Mouse (Mus musculus) heart, embryonic 10.5 days (tissue): ENCODE data around the gene Svop. TPM values are rescaled to one million over a fixed set of nuclear protein-coding genes. Genes with fewer than 3 reads are reported as not detected.
A peak's percentile ranks its signal among the peaks of the same experiment; 100 is the strongest.

ENCODE experiments used
- DNase-seq: peaks from one replicate; pipeline ENCODE4 v3.0.0-alpha.2; 2017; ENCODE audit warnings: low spot score
- H3K27ac ChIP-seq: fragments of 300-500 bp; sonication (generic); 2 replicates; pipeline ENCODE4 v1.5.1; 2016; ENCODE audit warnings: mild to moderate bottlenecking
- H3K27me3 ChIP-seq: fragments of 300-500 bp; sonication (generic); 2 replicates; pipeline ENCODE4 v1.6.1; 2016; ENCODE audit warnings: mild to moderate bottlenecking; ENCODE audit not compliant: poor library complexity, insufficient read depth, severe bottlenecking
- H3K36me3 ChIP-seq: fragments of 300-500 bp; sonication (generic); 2 replicates; pipeline ENCODE4 v1.6.1; 2016; ENCODE audit warnings: mild to moderate bottlenecking, moderate library complexity
- H3K4me1 ChIP-seq: fragments of 300-500 bp; sonication (generic); 2 replicates; pipeline ENCODE4 v1.6.1; 2016; ENCODE audit warnings: mild to moderate bottlenecking
- H3K4me3 ChIP-seq: fragments of 300-500 bp; sonication (generic); 2 replicates; pipeline ENCODE4 v1.5.1; 2016; ENCODE audit warnings: mild to moderate bottlenecking, moderate library complexity
- H3K9me3 ChIP-seq: fragments of 300-500 bp; sonication (generic); 2 replicates; pipeline ENCODE4 v1.6.1; 2016; ENCODE audit warnings: mild to moderate bottlenecking, moderate library complexity
- WGBS: fragments of 180-500 bp; shearing (Covaris S2); methylation state at CpG from one replicate; pipeline ENCODE4 v1.1.7; 2016; 5-methylcytosine and 5-hydroxymethylcytosine counted together
- polyA plus RNA-seq: library from polyadenylated mRNA; unstranded; fragments of >200 nt; fragmentation: Nextera tagmentation; extraction: Ambion mirVana; gene quantifications from 2 replicates; pipeline ENCODE4 v1.2.1, GENCODE M21; 2016

Gene Svop
- polyA plus RNA-seq, 1 experiment from 2014 or later: 0.23 TPM

DNA sequence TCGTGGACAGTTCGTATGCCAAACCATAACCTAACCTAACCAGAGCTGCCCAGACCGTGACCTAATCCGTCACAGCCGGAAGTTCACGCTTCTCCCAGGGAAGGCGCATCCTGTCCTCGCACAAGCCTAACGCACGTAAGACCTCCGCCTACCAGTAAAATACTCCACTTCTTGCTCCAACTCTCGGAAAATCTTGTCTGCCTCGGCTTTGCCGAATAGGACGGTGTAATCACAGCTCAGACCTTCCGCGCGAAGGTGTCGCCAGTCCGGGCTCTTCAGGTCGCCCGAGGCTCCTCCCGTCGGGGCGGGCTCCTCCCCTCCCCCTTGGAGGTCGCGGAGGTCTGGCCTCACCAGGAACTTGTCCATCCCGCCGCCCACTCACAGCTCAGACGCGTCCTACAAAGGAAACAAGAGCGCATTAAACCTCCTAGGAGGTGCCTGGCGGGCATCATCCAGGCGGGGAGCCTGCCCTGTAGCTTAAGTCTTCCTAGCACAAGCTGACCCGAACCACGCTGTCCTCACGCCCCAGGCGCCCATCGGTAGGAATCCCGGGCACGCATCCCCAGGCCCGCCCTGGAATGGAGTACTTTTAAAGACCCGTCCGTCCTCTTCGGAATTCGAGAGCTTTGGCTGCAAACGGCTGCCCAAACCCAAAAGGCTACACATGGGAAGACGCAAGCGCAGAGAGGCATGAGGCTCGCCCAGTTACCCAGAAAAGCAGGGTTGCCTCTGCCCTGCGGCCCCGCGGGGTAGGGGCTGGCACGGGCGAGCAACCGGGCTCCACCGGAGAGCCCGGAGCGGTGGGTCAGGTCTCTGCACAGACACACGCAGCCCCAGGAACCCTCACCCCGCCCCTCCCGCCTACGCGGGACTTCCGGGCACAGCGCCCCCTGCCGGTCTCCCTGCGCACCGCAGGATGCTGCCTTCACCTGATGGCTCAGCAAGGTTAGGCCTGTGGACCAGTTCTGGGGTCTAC is 36.3 kb upstream of the Svop start, which contains the start of gene Alkbh2:
Gene Alkbh2 (minus strand): TSS at position 845 of the 976 bp plus-strand sequence.
- WGBS: under 1% methylated on average over 69 of the region's 69 CpGs
- H3K4me1 ChIP-seq: peaks cover 35% of the 10 kb centered on the region

DNA sequence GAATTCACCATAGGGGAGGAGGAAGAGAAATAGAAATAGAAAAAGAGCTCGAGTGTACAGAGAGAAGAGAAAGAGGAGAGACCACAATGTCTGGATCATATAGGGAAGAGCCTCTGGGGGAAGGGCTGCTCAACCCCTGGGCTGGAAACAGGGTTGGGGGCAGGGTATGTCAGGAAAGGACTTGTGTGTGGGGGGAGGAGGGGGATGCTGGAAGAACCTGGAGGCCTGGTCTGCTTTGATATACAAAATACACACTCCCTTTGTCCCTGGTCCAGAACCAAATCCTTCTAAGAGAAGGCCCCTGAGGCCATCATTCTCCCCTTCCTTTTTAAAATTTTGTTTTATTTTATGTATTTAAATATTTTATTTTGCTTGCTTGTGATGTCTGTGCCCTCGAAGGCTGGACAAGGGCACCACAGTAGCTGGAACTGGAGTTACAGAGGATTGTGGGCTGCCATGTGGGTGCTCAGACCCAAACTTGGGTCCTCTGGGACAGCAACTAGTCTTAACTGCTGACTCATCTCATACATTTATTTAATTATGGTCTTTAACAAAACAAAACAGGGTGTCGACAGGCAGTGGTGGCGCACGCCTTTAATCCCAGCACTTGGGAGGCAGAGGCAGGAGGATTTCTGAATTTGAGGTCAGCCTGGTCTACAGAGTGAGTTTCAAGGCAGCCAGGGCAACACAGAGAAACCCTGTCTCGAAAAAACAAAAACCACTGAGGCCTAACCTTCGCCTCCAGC is 35.3 kb upstream of the Svop start:
- peak overlapping the region; percentile 90; the same call in 1 of the 2 replicates for H3K27ac ChIP-seq
- peak overlapping the region; percentile 77 for H3K4me3 ChIP-seq

More for the DNA sequence above, 36.3 kb upstream of the Svop start, which contains the start of gene Alkbh2:
- peak within 1 kb of the TSS; percentile 77 for H3K4me3 ChIP-seq
- peaks cover 31% of the 10 kb centered on the region for H3K36me3 ChIP-seq
- peak within 1 kb of the TSS; percentile 90 for H3K27ac ChIP-seq
- H3K9me3 ChIP-seq: no peaks in the 10 kb centered on the region
- DNase-seq: peak; percentile 94
- H3K27me3 ChIP-seq: no peaks in the 10 kb centered on the region

DNA sequence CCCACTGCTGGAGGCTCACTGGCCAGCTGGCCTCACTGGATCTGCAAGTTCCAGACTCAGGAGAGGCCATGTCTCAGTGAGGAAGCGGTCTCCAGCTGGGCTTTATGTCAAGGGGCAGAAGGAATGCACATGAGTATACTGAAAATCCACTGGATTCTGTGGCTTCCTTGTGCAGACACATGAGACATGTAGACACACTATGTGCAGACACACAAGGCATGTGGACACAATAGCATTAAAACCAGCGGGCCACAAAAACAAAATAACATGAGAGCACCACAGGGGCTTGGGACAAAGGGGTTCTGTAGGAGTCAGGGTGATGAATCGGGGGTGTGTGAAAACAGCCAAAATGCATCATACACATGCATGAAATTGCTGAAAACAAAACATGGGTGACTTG is 34.6 kb upstream of the Svop start:
- Histone ChIP-seq H3K4me3 (no peak overlapping the region), H3K9me3 (no peaks in the 10 kb centered on the region), H3K4me1 (peaks cover 19% of the 10 kb centered on the region), H3K27me3 (no peaks in the 10 kb centered on the region), H3K36me3 (peaks cover 47% of the 10 kb centered on the region), H3K27ac (no peak overlapping the region)
- 96% methylated on average over 3 of the region's 3 CpGs for WGBS
- DNase-seq: no peak

More for the DNA sequence above, 35.3 kb upstream of the Svop start:
- Histone ChIP-seq H3K27me3 (no peaks in the 10 kb centered on the region), H3K36me3 (peaks cover 41% of the 10 kb centered on the region), H3K4me1 (peaks cover 25% of the 10 kb centered on the region), H3K9me3 (no peaks in the 10 kb centered on the region)
- WGBS: 83% methylated on average over 7 of the region's 7 CpGs
- DNase-seq: no peak

DNA sequence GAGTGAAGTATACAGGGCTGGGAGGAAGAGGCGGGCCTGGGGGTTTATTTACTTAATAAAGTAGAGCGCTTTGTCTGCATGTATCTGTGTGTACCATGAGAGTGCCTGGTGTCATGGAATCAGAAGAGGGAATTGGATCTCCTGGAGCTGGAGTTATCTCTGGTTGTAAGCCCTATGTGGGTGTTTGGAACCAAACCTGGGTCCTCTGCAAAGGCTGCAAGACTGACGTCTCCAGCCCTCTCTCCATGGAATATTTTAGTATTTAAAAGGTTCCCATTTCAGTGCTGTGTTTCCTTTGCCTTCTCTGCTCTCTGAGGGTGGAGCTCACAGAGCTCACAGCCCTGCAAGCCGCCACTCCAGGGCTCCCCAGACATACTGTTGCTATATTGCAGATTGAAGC is 28.4 kb upstream of the Svop start:
- H3K36me3 ChIP-seq: peaks cover 95% of the 10 kb centered on the region

DNA sequence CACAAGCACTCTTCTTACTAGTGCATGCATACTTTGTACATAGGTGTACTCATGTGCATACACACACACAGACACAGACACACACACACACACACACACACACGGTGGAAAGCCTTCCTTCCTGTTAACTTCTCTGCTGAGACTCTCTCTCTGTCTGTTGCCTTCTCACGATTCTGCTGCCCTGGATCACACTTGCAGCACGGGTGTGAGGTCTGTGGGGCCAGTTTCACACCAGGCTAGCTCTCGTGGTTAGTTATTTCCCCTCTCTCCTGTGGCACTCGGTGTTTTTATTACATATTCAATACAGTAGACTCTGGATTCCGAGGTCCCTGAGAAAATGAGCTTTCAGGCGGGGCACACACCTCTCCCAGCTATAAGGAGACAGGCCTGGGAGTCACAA is 25.2 kb upstream of the Svop start:
- peaks cover 93% of the 10 kb centered on the region for H3K36me3 ChIP-seq
- H3K4me3 ChIP-seq: no peak overlapping the region
- WGBS: 81% methylated on average over 7 of the region's 7 CpGs
- no peaks in the 10 kb centered on the region for H3K27me3 ChIP-seq
- H3K9me3 ChIP-seq: no peaks in the 10 kb centered on the region
- DNase-seq: no peak
- no peak overlapping the region for H3K27ac ChIP-seq
- H3K4me1 ChIP-seq: no peaks in the 10 kb centered on the region

More for the DNA sequence above, 28.4 kb upstream of the Svop start:
- no peaks in the 10 kb centered on the region for H3K9me3 ChIP-seq
- no peak overlapping the region for H3K4me3 ChIP-seq
- DNase-seq: no peak
- no peaks in the 10 kb centered on the region for H3K4me1 ChIP-seq
- no peaks in the 10 kb centered on the region for H3K27me3 ChIP-seq
- no peak overlapping the region for H3K27ac ChIP-seq
- 82% methylated on average over 4 of the region's 4 CpGs for WGBS

DNA sequence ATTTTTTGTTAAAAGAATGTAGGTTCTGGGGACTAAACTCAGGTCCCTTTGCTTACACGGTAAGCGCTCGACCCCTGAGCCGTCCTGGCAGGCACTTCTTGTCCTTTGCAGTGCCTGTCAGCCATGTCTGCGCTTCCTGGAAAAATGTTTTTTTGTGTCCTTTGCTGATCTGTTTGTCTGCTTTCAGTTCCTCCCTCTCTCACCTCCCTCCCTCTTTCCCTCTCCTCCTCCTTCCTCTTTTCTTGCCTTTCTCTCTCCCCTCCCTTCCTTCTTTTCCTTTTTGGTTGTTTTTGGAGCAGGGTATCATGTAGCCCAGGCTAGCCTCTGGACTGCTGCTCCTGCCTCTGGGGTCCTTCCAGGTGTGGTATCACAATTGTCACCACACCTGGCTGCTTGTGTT is 23.7 kb upstream of the Svop start:
- no peak overlapping the region for H3K27ac ChIP-seq
- H3K36me3 ChIP-seq: peaks cover 93% of the 10 kb centered on the region
- no peak overlapping the region for H3K4me3 ChIP-seq
- no peaks in the 10 kb centered on the region for H3K9me3 ChIP-seq
- H3K27me3 ChIP-seq: no peaks in the 10 kb centered on the region
- WGBS: 86% methylated on average over 5 of the region's 5 CpGs
- H3K4me1 ChIP-seq: no peaks in the 10 kb centered on the region
- DNase-seq: no peak

DNA sequence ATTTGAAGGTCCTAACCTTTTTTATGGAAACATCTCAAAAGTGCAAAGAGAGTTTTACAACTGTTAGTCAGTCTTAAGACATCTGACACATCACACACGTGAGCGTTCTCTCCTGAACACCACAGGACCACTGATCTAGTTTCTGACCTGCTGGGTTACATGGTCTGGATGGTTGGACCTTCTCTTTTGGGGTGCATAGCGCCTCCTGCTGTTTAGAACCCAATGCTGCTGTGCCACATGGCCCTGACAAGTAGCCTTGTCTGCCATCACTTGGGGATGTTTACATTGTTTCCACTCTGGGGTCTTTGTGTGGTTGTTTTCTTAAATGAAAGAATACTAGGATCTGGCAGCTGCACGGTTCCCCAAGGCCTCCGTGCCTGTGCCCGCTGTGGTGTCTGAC is 22.0 kb upstream of the Svop start:
- Histone ChIP-seq H3K4me1 (no peaks in the 10 kb centered on the region), H3K27me3 (no peaks in the 10 kb centered on the region), H3K27ac (no peak overlapping the region), H3K36me3 (peaks cover 94% of the 10 kb centered on the region), H3K9me3 (no peaks in the 10 kb centered on the region), H3K4me3 (no peak overlapping the region)
- no peak for DNase-seq
- 83% methylated on average over 6 of the region's 6 CpGs for WGBS

DNA sequence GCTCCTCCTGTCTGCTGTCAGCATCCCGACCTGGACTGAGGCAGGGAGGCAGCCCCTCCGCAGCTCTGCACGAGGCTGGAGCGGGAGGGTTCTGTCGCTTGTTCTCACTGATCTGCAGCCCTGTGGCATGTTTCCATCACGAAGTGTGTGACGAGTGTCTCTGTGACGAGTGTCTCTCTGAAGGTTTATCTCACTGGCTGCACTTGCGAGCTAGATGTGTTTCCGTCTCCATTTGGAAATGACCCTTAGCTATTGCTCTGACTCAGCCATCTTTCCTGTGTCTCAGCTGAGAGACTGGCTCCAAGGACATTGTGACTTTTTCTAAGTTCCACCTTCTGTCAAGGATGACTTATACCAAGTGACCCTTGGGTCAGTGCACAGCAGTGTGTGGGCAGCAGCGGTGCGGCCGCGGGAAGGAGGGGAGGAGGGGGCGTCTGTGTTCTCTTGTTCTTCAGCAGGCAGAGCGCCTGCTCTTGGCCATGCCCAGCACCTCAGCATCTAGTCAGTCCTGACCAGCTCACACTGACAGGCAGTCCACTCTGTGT is 15.1 kb upstream of the Svop start:
- 74% methylated on average over 16 of the region's 16 CpGs for WGBS
- Histone ChIP-seq H3K9me3 (no peaks in the 10 kb centered on the region), H3K27ac (no peak overlapping the region), H3K4me1 (peaks cover 15% of the 10 kb centered on the region; the same call in 1 of the 2 replicates), H3K27me3 (no peaks in the 10 kb centered on the region), H3K4me3 (no peak overlapping the region), H3K36me3 (peaks cover 85% of the 10 kb centered on the region)
- no peak for DNase-seq

DNA sequence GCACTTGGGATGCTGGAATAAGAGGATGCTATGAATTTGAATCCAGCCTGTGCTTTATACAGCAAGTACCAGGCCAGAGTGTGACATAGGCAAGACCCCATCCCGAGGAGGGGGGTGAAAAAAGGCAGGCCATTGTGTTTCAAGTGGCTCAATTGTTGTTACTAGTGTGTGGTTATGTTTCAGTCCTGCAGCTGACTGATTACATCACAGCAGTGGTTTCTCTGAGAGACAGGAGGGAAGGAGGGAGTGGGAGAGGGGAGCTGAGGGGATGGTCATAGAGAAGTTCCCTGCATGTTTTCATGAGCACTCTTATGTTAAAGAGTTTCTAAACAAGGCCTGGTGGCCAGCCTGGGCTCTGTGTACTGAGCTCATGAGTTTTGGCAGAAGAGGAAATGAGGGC is 11.4 kb upstream of the Svop start:
- H3K9me3 ChIP-seq: no peaks in the 10 kb centered on the region
- peaks cover 29% of the 10 kb centered on the region for H3K4me1 ChIP-seq
- peaks cover 48% of the 10 kb centered on the region for H3K36me3 ChIP-seq
- no peak for DNase-seq
- H3K27me3 ChIP-seq: no peaks in the 10 kb centered on the region
- no peak overlapping the region for H3K4me3 ChIP-seq
- WGBS: 82% methylated on average over 1 of the region's 1 CpGs
- H3K27ac ChIP-seq: no peak overlapping the region

DNA sequence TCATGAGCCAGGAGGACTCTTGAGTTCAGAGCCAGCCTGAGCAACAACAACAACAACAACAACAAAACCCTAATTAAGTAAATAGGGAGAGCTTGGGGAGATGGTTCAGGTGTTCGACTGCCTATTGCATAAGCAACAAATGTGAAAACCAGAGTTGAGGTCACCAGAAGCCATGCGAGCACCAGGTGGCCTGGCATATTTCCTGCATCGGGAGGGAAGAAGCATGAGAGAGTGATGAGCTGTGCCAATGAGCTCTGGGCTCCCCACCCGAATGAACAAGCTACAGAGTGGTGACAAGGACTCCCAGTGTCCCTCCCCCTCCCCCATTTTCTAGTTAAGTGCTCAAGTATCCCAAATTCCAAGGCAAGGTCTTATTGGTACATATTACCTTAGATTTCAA is 10.5 kb upstream of the Svop start:
- no peak overlapping the region for H3K27ac ChIP-seq
- whole genome bisulfite sequencing: 83% methylated on average over 4 of the region's 4 CpGs
- no peaks in the 10 kb centered on the region for H3K9me3 ChIP-seq
- DNase-seq: no peak
- H3K4me3 ChIP-seq: no peak overlapping the region
- H3K27me3 ChIP-seq: no peaks in the 10 kb centered on the region
- peaks cover 29% of the 10 kb centered on the region for H3K4me1 ChIP-seq
- peaks cover 39% of the 10 kb centered on the region for H3K36me3 ChIP-seq

DNA sequence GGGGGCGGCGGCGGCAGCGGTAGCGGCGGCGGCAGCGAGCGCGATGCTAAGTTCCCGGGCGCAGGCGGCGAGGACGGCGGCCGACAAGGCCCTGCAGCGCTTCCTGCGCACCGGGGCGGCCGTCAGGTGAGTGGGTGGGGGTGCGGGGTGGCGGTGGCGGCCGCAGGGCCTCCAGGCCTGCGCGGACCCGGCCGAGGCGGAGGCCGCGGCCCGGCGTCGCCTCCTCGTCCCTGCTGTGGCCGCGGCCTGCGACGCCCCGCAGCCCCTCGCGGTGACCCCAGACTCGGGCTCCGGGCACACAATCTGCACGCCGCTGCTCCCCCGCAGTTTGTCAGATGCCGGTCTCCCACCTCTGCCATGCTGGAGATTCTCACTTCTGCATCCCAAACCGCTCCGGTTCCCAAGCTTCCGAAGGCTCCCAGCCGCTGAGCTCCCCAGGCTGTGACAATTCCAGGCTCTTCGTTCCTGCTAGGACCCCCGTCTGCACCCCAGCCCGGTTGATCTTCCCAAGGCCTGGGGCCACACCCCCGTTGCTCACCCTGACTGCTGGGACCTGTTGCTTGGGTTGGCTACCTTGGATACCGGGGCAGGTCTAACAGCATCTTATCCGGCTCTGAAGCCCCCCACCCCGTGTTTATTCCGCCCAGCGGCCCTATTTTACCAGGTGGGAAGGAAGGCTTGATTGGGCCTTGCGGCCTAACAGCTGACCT is 9.2 kb upstream of the Svop start:
- Histone ChIP-seq H3K9me3 (no peaks in the 10 kb centered on the region), H3K4me3 (peak overlapping the region; percentile 94), H3K36me3 (peaks cover 26% of the 10 kb centered on the region), H3K27ac (peak overlapping the region; percentile 91), H3K4me1 (peaks cover 19% of the 10 kb centered on the region), H3K27me3 (no peaks in the 10 kb centered on the region)
- DNase-seq: peak; percentile 79
- 3% methylated on average over 51 of the region's 64 CpGs for WGBS

DNA sequence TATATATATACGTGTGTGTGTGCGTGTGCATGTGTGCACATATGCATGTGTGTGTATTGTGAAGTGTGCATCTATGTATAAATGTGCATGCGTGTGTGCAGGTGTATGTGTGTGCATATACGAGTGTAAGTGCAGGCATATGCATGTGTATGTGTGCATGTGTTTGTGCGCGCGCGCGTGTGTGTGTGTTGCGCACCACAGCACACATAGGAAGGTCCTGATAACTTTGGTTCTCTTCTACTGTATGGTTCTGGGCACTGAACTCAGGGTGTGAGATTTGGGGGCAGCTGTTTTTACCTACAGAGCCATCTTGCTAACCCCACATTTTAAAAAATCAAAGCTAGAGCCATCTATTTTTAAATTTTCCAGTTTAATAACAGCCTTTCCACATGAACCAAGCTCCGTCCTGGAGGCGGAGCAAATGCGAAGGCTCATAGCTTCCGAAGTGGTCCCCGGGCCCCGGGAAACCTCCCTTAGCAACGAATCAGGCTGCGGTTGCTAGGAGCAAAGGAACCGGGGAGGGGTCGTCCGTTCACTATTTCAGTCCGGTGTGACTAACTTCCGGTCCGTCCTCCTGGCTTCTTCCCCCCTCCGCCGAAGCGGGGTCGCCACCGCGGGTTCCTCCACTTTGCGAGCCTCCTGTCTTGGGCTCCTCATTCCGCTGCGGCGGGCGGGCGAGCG is 8.5 kb upstream of the Svop start:
- Histone ChIP-seq H3K27me3 (no peaks in the 10 kb centered on the region), H3K4me3 (peak overlapping the region; percentile 94), H3K4me1 (peaks cover 15% of the 10 kb centered on the region), H3K9me3 (no peaks in the 10 kb centered on the region), H3K36me3 (peaks cover 20% of the 10 kb centered on the region), H3K27ac (peak overlapping the region; percentile 91)
- DNase-seq: peak; percentile 92
- 7% methylated on average over 37 of the region's 37 CpGs for WGBS
